Mouse (Mus musculus): Measurements from ENCODE around the gene Gstt4. TPM values are rescaled to one million over a fixed set of nuclear protein-coding genes. Genes with fewer than 3 reads are reported as not detected.
"Not testable (repeated sequence)": the region's sequence is repeated elsewhere in the genome, so short reads cannot be mapped to it uniquely, and the experiment has no call there.

Gene Gstt4
- not detected in 2 replicates for polyA plus RNA-seq (2015; fragmentation: Nextera tagmentation; extraction: Ambion mirVana)

GRCm38 (mm10) chr10:75822443-75822842, at the start of gene Gstt4:
TSS of gene Gstt4 (minus strand) at chr10:75822543.
- Histone ChIP-seq H3K9me3 (ENCODE audit: control insufficient read depth, low read length) (no peaks in the 10 kb centered on the region), H3K27me3 (replicated peaks; ENCODE audit: control insufficient read depth, insufficient read depth, low read length) (no peaks in the 10 kb centered on the region), H3K36me3 (ENCODE audit: control insufficient read depth, insufficient read depth, low read length) (no peaks in the 10 kb centered on the region), H3K4me3 (ENCODE audit: low read length) (no peak within 1 kb of the TSS), H3K27ac (ENCODE audit: low read depth, low read length) (no peak within 1 kb of the TSS), H3K4me1 (ENCODE audit: control insufficient read depth, insufficient read depth, low read depth, low read length) (no peaks in the 10 kb centered on the region), H3K9ac (ENCODE audit: low read depth, low read length) (no peak within 1 kb of the TSS), H3K4me2 (ENCODE audit: low read length) (no peak within 1 kb of the TSS)
- no peak for ATAC-seq
- 93% methylated on average over 2 of the region's 2 CpGs for WGBS

DNA sequence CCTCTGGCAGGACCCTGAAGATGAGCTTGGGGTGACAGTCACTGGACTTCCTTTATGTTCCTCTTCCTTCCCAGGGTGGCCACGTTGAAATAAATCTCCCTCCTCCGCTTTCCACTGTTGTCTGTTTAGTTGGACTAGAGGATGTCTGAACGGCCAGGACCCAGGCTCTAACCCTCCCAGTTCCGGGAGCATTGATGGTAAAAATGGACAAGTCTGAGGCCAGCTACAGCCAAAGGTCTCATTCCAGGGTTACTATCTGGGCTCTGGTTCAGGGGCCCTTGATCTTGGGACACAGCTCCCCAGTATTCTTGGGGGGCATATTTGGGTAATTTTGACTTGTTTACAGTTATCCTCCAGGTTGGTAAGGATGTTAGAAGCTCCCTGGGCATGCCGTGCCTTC, 39.2 kb upstream of the Gstt4 start:
- peaks cover 16% of the 10 kb centered on the region for H3K4me1 ChIP-seq (ENCODE audit: control insufficient read depth, insufficient read depth, low read depth, low read length)
- no peaks in the 10 kb centered on the region for H3K36me3 ChIP-seq (ENCODE audit: control insufficient read depth, insufficient read depth, low read length)
- no peaks in the 10 kb centered on the region for H3K9me3 ChIP-seq (ENCODE audit: control insufficient read depth, low read length)
- no peak for ATAC-seq
- H3K4me2 ChIP-seq (ENCODE audit: low read length): no peak overlapping the region
- no peak overlapping the region for H3K4me3 ChIP-seq (ENCODE audit: low read length)
- H3K27ac ChIP-seq (ENCODE audit: low read depth, low read length): no peak overlapping the region
- no peaks in the 10 kb centered on the region for H3K27me3 ChIP-seq (replicated peaks; ENCODE audit: control insufficient read depth, insufficient read depth, low read length)
- no peak overlapping the region for H3K9ac ChIP-seq (ENCODE audit: low read depth, low read length)
- 43% methylated on average over 5 of the region's 5 CpGs for WGBS

GRCm38 (mm10) chr10:75860746-75861145, 38.4 kb upstream of the Gstt4 start:
- H3K4me2 ChIP-seq (ENCODE audit: low read length): peak overlapping the region; percentile 62
- H3K9me3 ChIP-seq (ENCODE audit: control insufficient read depth, low read length): no peaks in the 10 kb centered on the region
- ATAC-seq: no peak
- H3K27me3 ChIP-seq (replicated peaks; ENCODE audit: control insufficient read depth, insufficient read depth, low read length): no peaks in the 10 kb centered on the region
- H3K9ac ChIP-seq (ENCODE audit: low read depth, low read length): no peak overlapping the region
- H3K4me1 ChIP-seq (ENCODE audit: control insufficient read depth, insufficient read depth, low read depth, low read length): peaks cover 16% of the 10 kb centered on the region
- no peaks in the 10 kb centered on the region for H3K36me3 ChIP-seq (ENCODE audit: control insufficient read depth, insufficient read depth, low read length)
- peak overlapping the region; percentile 94 for H3K27ac ChIP-seq (ENCODE audit: low read depth, low read length)
- no peak overlapping the region for H3K4me3 ChIP-seq (ENCODE audit: low read length)
- WGBS: 19% methylated on average over 7 of the region's 7 CpGs

GRCm38 (mm10) chr10:75859786-75860470, 37.6 kb upstream of the Gstt4 start, which contains the start of gene Mif:
TSS of gene Mif (minus strand) at chr10:75860240.
- not testable (repeated sequence) for H3K36me3 ChIP-seq (ENCODE audit: control insufficient read depth, insufficient read depth, low read length); H3K9me3 ChIP-seq (ENCODE audit: control insufficient read depth, low read length); H3K27me3 ChIP-seq (replicated peaks; ENCODE audit: control insufficient read depth, insufficient read depth, low read length)
- H3K4me3 ChIP-seq (ENCODE audit: low read length): peak within 1 kb of the TSS; percentile 74
- H3K4me2 ChIP-seq (ENCODE audit: low read length): peak within 1 kb of the TSS; percentile 62
- peak within 1 kb of the TSS; percentile 88 for H3K9ac ChIP-seq (ENCODE audit: low read depth, low read length)
- peak; percentile 94 for ATAC-seq
- peak within 1 kb of the TSS; percentile 94 for H3K27ac ChIP-seq (ENCODE audit: low read depth, low read length)
- peaks cover 16% of the 10 kb centered on the region for H3K4me1 ChIP-seq (ENCODE audit: control insufficient read depth, insufficient read depth, low read depth, low read length)
- WGBS: 1% methylated on average over 34 of the region's 46 CpGs

GRCm38 (mm10) chr10:75859107-75859746, 36.9 kb upstream of the Gstt4 start:
- Histone ChIP-seq H3K4me2 (ENCODE audit: low read length) (peak overlapping the region; percentile 62), H3K36me3 (ENCODE audit: control insufficient read depth, insufficient read depth, low read length) (no peaks in the 10 kb centered on the region), H3K4me1 (ENCODE audit: control insufficient read depth, insufficient read depth, low read depth, low read length) (peaks cover 16% of the 10 kb centered on the region), H3K4me3 (ENCODE audit: low read length) (peak overlapping the region; percentile 74), H3K27ac (ENCODE audit: low read depth, low read length) (peak overlapping the region; percentile 94), H3K27me3 (replicated peaks; ENCODE audit: control insufficient read depth, insufficient read depth, low read length) (no peaks in the 10 kb centered on the region), H3K9ac (ENCODE audit: low read depth, low read length) (peak overlapping the region; percentile 88), H3K9me3 (ENCODE audit: control insufficient read depth, low read length) (no peaks in the 10 kb centered on the region)
- 3% methylated on average over 27 of the region's 27 CpGs for WGBS
- peak; percentile 80 for ATAC-seq

DNA sequence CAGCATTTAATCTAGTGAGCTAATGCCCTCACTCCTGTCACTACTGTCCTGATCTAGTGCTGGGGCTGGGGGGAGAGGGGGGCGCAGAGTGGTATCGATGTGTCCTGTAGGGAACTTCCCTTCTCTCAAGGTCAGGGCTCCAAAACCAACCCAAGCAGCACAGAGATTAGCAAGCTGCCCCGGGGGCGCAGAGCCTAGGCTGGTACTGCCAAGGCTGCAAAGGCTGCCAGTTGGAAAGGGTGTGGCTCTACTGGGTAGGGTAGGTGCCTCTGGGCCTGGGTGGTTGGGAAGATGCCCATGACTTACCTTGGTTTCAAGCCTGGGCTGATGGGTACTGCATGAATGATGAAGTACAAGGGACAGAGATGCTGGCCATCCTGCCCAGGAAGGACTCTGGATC, 35.3 kb upstream of the Gstt4 start:
- Histone ChIP-seq H3K36me3 (ENCODE audit: control insufficient read depth, insufficient read depth, low read length) (no peaks in the 10 kb centered on the region), H3K4me2 (ENCODE audit: low read length) (no peak overlapping the region), H3K4me3 (ENCODE audit: low read length) (no peak overlapping the region), H3K9ac (ENCODE audit: low read depth, low read length) (no peak overlapping the region), H3K4me1 (ENCODE audit: control insufficient read depth, insufficient read depth, low read depth, low read length) (peaks cover 16% of the 10 kb centered on the region), H3K27me3 (replicated peaks; ENCODE audit: control insufficient read depth, insufficient read depth, low read length) (no peaks in the 10 kb centered on the region), H3K9me3 (ENCODE audit: control insufficient read depth, low read length) (no peaks in the 10 kb centered on the region), H3K27ac (ENCODE audit: low read depth, low read length) (no peak overlapping the region)
- 91% methylated on average over 4 of the region's 4 CpGs for WGBS
- ATAC-seq: no peak

- Histone ChIP-seq H3K36me3 (ENCODE audit: control insufficient read depth, insufficient read depth, low read length) (no peaks in the 10 kb centered on the region), H3K9ac (ENCODE audit: low read depth, low read length) (no peak overlapping the region), H3K4me2 (ENCODE audit: low read length) (no peak overlapping the region), H3K4me3 (ENCODE audit: low read length) (no peak overlapping the region), H3K27ac (ENCODE audit: low read depth, low read length) (no peak overlapping the region), H3K27me3 (replicated peaks; ENCODE audit: control insufficient read depth, insufficient read depth, low read length) (no peaks in the 10 kb centered on the region), H3K9me3 (ENCODE audit: control insufficient read depth, low read length) (no peaks in the 10 kb centered on the region), H3K4me1 (ENCODE audit: control insufficient read depth, insufficient read depth, low read depth, low read length) (peaks cover 16% of the 10 kb centered on the region)
- WGBS: 85% methylated on average over 3 of the region's 3 CpGs
- ATAC-seq: no peak
Measured at GRCm38 (mm10) chr10:75856976-75857375, 34.6 kb upstream of the Gstt4 start.

DNA sequence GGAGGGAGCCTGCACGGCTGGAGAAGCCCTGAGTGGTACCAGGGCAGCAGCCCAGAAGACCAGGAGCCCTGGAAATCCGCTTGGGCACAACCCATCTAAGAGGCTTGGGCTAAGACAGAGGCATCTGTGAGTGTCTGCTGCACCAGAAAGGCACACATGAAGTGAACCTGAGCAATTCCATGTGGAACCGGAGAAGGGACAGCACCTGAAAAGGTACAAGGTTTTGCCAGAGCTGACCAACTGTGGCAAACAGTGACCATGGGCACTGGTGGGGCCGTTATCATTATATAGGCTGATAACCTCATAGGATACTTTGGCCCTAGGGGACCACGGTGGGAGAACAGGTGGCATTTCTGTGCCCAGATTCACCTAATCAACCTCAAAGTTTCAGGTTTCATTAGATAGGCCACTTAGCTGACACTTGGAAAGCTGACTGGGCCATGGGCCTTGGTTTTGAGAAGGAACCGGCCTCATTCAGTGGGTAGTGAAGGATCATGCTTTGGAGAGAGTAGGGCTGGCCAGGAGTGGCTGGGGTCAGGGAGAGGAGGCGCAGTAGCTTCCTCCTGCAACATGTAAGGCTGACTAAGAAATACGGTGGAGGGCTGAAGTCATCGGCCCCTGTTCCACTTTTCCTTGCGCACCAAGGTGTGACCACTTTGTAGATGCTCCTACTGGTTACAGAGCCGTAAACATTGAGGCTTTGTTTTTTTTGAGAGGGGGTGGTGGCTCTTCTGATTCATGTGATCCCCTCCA, 34.0 kb upstream of the Gstt4 start:
- no peaks in the 10 kb centered on the region for H3K9me3 ChIP-seq (ENCODE audit: control insufficient read depth, low read length)
- 84% methylated on average over 11 of the region's 11 CpGs for WGBS
- peaks cover 17% of the 10 kb centered on the region for H3K4me1 ChIP-seq (ENCODE audit: control insufficient read depth, insufficient read depth, low read depth, low read length)
- no peaks in the 10 kb centered on the region for H3K27me3 ChIP-seq (replicated peaks; ENCODE audit: control insufficient read depth, insufficient read depth, low read length)
- ATAC-seq: no peak
- H3K4me3 ChIP-seq (ENCODE audit: low read length): no peak overlapping the region
- H3K9ac ChIP-seq (ENCODE audit: low read depth, low read length): no peak overlapping the region
- H3K4me2 ChIP-seq (ENCODE audit: low read length): no peak overlapping the region
- no peak overlapping the region for H3K27ac ChIP-seq (ENCODE audit: low read depth, low read length)
- no peaks in the 10 kb centered on the region for H3K36me3 ChIP-seq (ENCODE audit: control insufficient read depth, insufficient read depth, low read length)

GRCm38 (mm10) chr10:75855416-75855981, 33.2 kb upstream of the Gstt4 start:
- WGBS: 84% methylated on average over 15 of the region's 15 CpGs
- H3K4me3 ChIP-seq (ENCODE audit: low read length): no peak overlapping the region
- H3K36me3 ChIP-seq (ENCODE audit: control insufficient read depth, insufficient read depth, low read length): no peaks in the 10 kb centered on the region
- no peak for ATAC-seq
- H3K9me3 ChIP-seq (ENCODE audit: control insufficient read depth, low read length): no peaks in the 10 kb centered on the region
- H3K27me3 ChIP-seq (replicated peaks; ENCODE audit: control insufficient read depth, insufficient read depth, low read length): no peaks in the 10 kb centered on the region
- no peak overlapping the region for H3K4me2 ChIP-seq (ENCODE audit: low read length)
- no peak overlapping the region for H3K9ac ChIP-seq (ENCODE audit: low read depth, low read length)
- peaks cover 16% of the 10 kb centered on the region for H3K4me1 ChIP-seq (ENCODE audit: control insufficient read depth, insufficient read depth, low read depth, low read length)
- no peak overlapping the region for H3K27ac ChIP-seq (ENCODE audit: low read depth, low read length)

Data from hindbrain, embryonic 16.5 days (tissue).